Mouse (Mus musculus) lung, adult 2 months (tissue): ENCODE measurements around the gene Armh1. TPM values are rescaled to one million over a fixed set of nuclear protein-coding genes. Genes with fewer than 3 reads are reported as not detected.
A peak's percentile ranks its signal among the peaks of the same experiment; 100 is the strongest.

Source experiments
- DNase-seq: peaks from one replicate; pipeline ENCODE4 v3.0.0; 2022
- H3K4me1 ChIP-seq: fragments of 200-500 bp; 2 replicates; pipeline ENCODE4 v1.6.1; 2011; ENCODE audit warnings: low read length; ENCODE audit not compliant: control insufficient read depth, insufficient read depth
- H3K4me3 ChIP-seq: fragments of 200-500 bp; replicated peaks from 2 replicates; pipeline ENCODE3; 2011; ENCODE audit warnings: low read depth, mild to moderate bottlenecking, control low read depth, low read length; ENCODE audit errors: extremely low read depth
- CTCF ChIP-seq: fragments of 200-500 bp; IDR thresholded peaks from 2 replicates; pipeline ENCODE4 v1.5.1; 2011; ENCODE audit warnings: mild to moderate bottlenecking, low read length, control low read depth; ENCODE audit not compliant: insufficient read depth
- POLR2A ChIP-seq: fragments of 200-500 bp; IDR thresholded peaks from 2 replicates; pipeline ENCODE4 v1.6.1; 2011; ENCODE audit warnings: low read depth, mild to moderate bottlenecking, control low read depth, low read length, borderline replicate concordance; ENCODE audit errors: extremely low read depth
- WGBS: fragments of 180-500 bp; shearing (Covaris S2); methylation state at CpG from one replicate; pipeline ENCODE4 v1.1.7; 2018; 5-methylcytosine and 5-hydroxymethylcytosine counted together
- polyA plus RNA-seq: library from polyadenylated mRNA; depleted of rRNA; stranded (reverse); fragments of >200 nt; gene quantifications from 2 replicates; pipeline ENCODE4 v1.2.3, GENCODE M21; 2012

Gene Armh1
- polyA plus RNA-seq, 1 experiment: 5.2 TPM

GRCm38 (mm10) chr4:117214250-117214649 lies 37.7 kb downstream of the Armh1 start:
- no peak overlapping the region for H3K4me3 ChIP-seq
- no peaks in the 10 kb centered on the region; the same call in 1 of the 2 replicates for H3K4me1 ChIP-seq
- DNase-seq: no peak
- TF ChIP-seq CTCF: no peak
- TF ChIP-seq POLR2A: no peak
- 89% methylated on average over 6 of the region's 6 CpGs for WGBS

- DNase-seq: peak; percentile 71
- H3K4me1 ChIP-seq: no peaks in the 10 kb centered on the region
- WGBS: 5% methylated on average over 20 of the region's 20 CpGs
- TF ChIP-seq CTCF: peak; percentile 62
- TF ChIP-seq POLR2A: no peak
- H3K4me3 ChIP-seq: peak overlapping the region; percentile 49
Measured at GRCm38 (mm10) chr4:117210147-117211074, 41.5 kb downstream of the Armh1 start.

- 73% methylated on average over 6 of the region's 6 CpGs for WGBS
- DNase-seq: no peak
Measured at GRCm38 (mm10) chr4:117209592-117209991, 42.3 kb downstream of the Armh1 start.

GRCm38 (mm10) chr4:117202992-117203354 lies 49.0 kb downstream of the Armh1 start:
- H3K4me3 ChIP-seq: no peak overlapping the region
- TF ChIP-seq POLR2A: no peak
- TF ChIP-seq CTCF: no peak
- no peak for DNase-seq
- WGBS: 49% methylated on average over 4 of the region's 4 CpGs
- H3K4me1 ChIP-seq: no peaks in the 10 kb centered on the region; the same call in 1 of the 2 replicates

More at GRCm38 (mm10) chr4:117209592-117209991, 42.3 kb downstream of the Armh1 start:
- Histone ChIP-seq H3K4me1 (no peaks in the 10 kb centered on the region), H3K4me3 (no peak overlapping the region)
- TF ChIP-seq CTCF (no peak), POLR2A (no peak)

GRCm38 (mm10) chr4:117202046-117202991 lies 49.6 kb downstream of the Armh1 start:
- no peak for DNase-seq
- H3K4me1 ChIP-seq: no peaks in the 10 kb centered on the region; the same call in 1 of the 2 replicates
- H3K4me3 ChIP-seq: peak overlapping the region; percentile 50
- WGBS: under 1% methylated on average over 25 of the region's 25 CpGs
- peak; percentile 11; the same call in 1 of the 2 replicates for TF ChIP-seq CTCF
- peak; percentile 57; the same call in 1 of the 2 replicates for TF ChIP-seq POLR2A

GRCm38 (mm10) chr4:117191804-117192203 lies 60.1 kb downstream of the Armh1 start:
- TF ChIP-seq CTCF (no peak), POLR2A (no peak)
- no peaks in the 10 kb centered on the region; the same call in 1 of the 2 replicates for H3K4me1 ChIP-seq
- DNase-seq: no peak

GRCm38 (mm10) chr4:117190660-117191059 lies 61.3 kb downstream of the Armh1 start:
- H3K4me1 ChIP-seq: no peaks in the 10 kb centered on the region; the same call in 1 of the 2 replicates
- no peak overlapping the region for H3K4me3 ChIP-seq
- DNase-seq: no peak
- TF ChIP-seq POLR2A: no peak
- no peak for TF ChIP-seq CTCF
- 61% methylated on average over 7 of the region's 7 CpGs for WGBS

More at GRCm38 (mm10) chr4:117191804-117192203, 60.1 kb downstream of the Armh1 start:
- WGBS: 94% methylated on average over 14 of the region's 14 CpGs
- H3K4me3 ChIP-seq: no peak overlapping the region

- H3K4me1 ChIP-seq: no peaks in the 10 kb centered on the region; the same call in 1 of the 2 replicates
- DNase-seq: no peak
- peak overlapping the region; percentile 48 for H3K4me3 ChIP-seq
- TF ChIP-seq POLR2A: peak; percentile 32; the same call in 1 of the 2 replicates
- TF ChIP-seq CTCF: no peak
- WGBS: 1% methylated on average over 9 of the region's 9 CpGs
Measured at GRCm38 (mm10) chr4:117189856-117190543, 61.9 kb downstream of the Armh1 start.

- DNase-seq: peak; percentile 83
Measured at GRCm38 (mm10) chr4:117189382-117189855, 62.5 kb downstream of the Armh1 start.

More at GRCm38 (mm10) chr4:117189382-117189855, 62.5 kb downstream of the Armh1 start:
- Histone ChIP-seq H3K4me3 (peak overlapping the region; percentile 56), H3K4me1 (no peaks in the 10 kb centered on the region; the same call in 1 of the 2 replicates)
- TF ChIP-seq POLR2A (no peak), CTCF (peak; percentile 74)
- WGBS: under 1% methylated on average over 16 of the region's 16 CpGs
